Mouse (Mus musculus) embryonic fibroblast, embryonic 13.5 days (primary cell): Measurements from ENCODE around the gene Pik3r4. TPM values are rescaled to one million over a fixed set of nuclear protein-coding genes. Genes with fewer than 3 reads are reported as not detected.

Experiments used
- H3K27ac ChIP-seq: 2 replicates; pipeline ENCODE4 v1.5.1; 2012; ENCODE audit warnings: low read length, control low read depth, inconsistent platforms; ENCODE audit not compliant: insufficient read depth
- H3K4me1 ChIP-seq: 2 replicates; pipeline ENCODE4 v1.6.1; 2011; ENCODE audit warnings: low read length; ENCODE audit not compliant: control insufficient read depth, insufficient read depth
- H3K4me3 ChIP-seq: 2 replicates; pipeline ENCODE4 v1.5.1; 2011; ENCODE audit warnings: mild to moderate bottlenecking, control low read depth, low read length; ENCODE audit not compliant: insufficient read depth
- CTCF ChIP-seq: IDR thresholded peaks from 2 replicates; pipeline ENCODE4 v1.5.1; 2011; ENCODE audit warnings: mild to moderate bottlenecking, control low read depth, low read length, moderate library complexity, borderline replicate concordance; ENCODE audit not compliant: insufficient read depth
- POLR2A ChIP-seq: IDR thresholded peaks from 2 replicates; pipeline ENCODE4 v1.6.1; 2011; ENCODE audit warnings: low read depth, mild to moderate bottlenecking, control low read depth, low read length, moderate library complexity
- polyA plus RNA-seq: library from polyadenylated mRNA; stranded (reverse); fragments of >200 nt; gene quantifications from 2 replicates; pipeline ENCODE4 v1.2.4, GENCODE M21; 2011; ENCODE audit warnings: low read depth; ENCODE audit not compliant: missing spikeins, insufficient read length

Pik3r4 gene
- polyA plus RNA-seq, 1 experiment: 23.8 TPM

DNA sequence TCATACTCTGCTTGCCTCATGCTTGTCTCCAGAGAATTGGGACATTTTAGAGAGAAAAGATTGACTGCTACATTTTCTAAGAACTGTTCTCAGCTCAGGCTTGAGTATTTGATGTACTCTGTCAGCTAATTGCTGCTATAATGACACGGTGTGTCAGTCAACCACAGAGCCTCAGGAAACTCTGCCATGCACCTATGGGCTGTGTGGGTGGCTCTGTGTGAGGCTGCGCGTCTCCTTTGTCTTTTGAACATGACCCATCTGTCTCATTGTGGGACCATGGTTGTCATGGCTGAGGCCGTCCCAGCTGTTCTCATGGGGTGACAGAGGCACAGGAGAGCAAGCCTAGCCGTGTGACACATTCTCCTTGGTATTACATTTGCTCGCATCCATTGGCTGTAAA lies 17.1 kb downstream of the Pik3r4 start:
- no peak overlapping the region for H3K27ac ChIP-seq
- no peak overlapping the region for H3K4me3 ChIP-seq
- TF ChIP-seq CTCF (no peak), POLR2A (no peak)
- no peaks in the 10 kb centered on the region for H3K4me1 ChIP-seq

- H3K4me1 ChIP-seq: no peaks in the 10 kb centered on the region
- no peak overlapping the region for H3K4me3 ChIP-seq
- H3K27ac ChIP-seq: no peak overlapping the region
- TF ChIP-seq POLR2A (no peak), CTCF (no peak)
These were observed 22.5 kb downstream of the Pik3r4 start for GRCm38 (mm10) chr9:105665269-105665668.

DNA sequence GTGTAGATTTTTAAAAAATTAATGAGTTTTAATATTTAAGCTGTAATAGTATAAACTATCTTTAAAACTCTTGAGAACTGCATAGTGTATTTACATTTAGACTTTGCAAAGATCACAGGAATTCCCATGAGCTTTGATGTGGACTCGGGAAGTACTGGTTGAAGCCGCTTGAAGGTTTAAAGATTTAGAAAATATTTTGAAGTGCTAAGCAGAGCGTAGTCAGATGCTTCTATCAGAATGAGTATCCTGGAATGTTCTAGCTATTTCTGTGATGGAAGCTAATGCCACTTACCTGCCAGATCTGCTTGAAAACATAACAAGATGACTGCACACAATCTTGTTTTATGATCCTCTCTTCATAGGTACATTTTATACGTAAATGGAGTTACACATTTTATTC lies 28.1 kb downstream of the Pik3r4 start:
- TF ChIP-seq POLR2A (no peak), CTCF (no peak)

DNA sequence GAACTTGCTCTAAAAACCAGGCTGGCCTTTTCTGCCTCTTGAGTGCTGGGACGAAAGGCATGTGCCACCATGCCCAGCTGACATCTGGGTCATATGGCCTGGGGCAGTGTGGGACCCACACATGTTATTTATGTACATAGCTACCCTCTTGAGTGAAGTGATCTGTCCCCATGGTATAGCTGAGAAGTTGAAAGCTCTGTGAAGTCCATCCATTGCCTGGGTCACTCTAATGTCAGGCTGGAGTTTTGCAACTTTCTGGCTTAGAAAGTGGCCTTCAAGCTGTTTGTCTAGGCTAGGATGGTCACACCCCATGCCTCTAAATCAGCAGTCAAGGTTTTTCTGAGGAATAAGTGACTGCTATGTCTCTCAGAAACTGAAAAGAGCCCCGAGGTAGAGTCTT lies 29.3 kb downstream of the Pik3r4 start:
- Histone ChIP-seq H3K4me3 (no peak overlapping the region), H3K4me1 (no peaks in the 10 kb centered on the region), H3K27ac (no peak overlapping the region)
- TF ChIP-seq POLR2A: no peak
- TF ChIP-seq CTCF: no peak

More for the DNA sequence above, 28.1 kb downstream of the Pik3r4 start:
- no peak overlapping the region for H3K4me3 ChIP-seq
- no peak overlapping the region for H3K27ac ChIP-seq
- no peaks in the 10 kb centered on the region for H3K4me1 ChIP-seq

GRCm38 (mm10) chr9:105675941-105676340 lies 33.2 kb downstream of the Pik3r4 start:
- Histone ChIP-seq H3K4me1 (no peaks in the 10 kb centered on the region), H3K27ac (no peak overlapping the region), H3K4me3 (no peak overlapping the region)
- TF ChIP-seq POLR2A: no peak

DNA sequence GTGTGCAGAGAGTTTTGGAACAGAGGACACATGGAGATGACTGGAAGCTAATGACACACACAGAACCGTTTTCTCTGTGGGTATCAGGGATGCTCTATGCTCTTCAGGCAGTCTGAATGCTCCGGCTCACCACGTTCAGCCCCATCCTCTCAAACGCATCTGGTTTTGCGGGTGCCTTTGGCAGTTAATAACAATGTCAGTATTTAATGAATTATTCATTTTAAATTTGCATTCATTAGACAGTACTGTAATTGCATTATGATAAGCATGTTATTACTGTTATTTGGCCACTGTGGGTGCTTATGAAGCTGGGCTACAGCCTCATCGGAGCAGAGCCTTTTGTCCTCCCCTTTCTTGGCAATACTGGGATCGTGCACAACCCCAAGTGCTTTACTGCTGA lies 38.6 kb downstream of the Pik3r4 start:
- TF ChIP-seq POLR2A (no peak), CTCF (no peak)
- no peaks in the 10 kb centered on the region for H3K4me1 ChIP-seq
- H3K4me3 ChIP-seq: no peak overlapping the region
- H3K27ac ChIP-seq: no peak overlapping the region

- H3K4me3 ChIP-seq: no peak overlapping the region
- no peak for TF ChIP-seq CTCF
- no peak for TF ChIP-seq POLR2A
- no peaks in the 10 kb centered on the region for H3K4me1 ChIP-seq
- no peak overlapping the region for H3K27ac ChIP-seq
These were observed 41.9 kb downstream of the Pik3r4 start for GRCm38 (mm10) chr9:105684549-105685165.

GRCm38 (mm10) chr9:105689485-105689884 lies 46.7 kb downstream of the Pik3r4 start:
- Histone ChIP-seq H3K27ac (no peak overlapping the region), H3K4me1 (no peaks in the 10 kb centered on the region), H3K4me3 (no peak overlapping the region)
- TF ChIP-seq CTCF: no peak
- no peak for TF ChIP-seq POLR2A

DNA sequence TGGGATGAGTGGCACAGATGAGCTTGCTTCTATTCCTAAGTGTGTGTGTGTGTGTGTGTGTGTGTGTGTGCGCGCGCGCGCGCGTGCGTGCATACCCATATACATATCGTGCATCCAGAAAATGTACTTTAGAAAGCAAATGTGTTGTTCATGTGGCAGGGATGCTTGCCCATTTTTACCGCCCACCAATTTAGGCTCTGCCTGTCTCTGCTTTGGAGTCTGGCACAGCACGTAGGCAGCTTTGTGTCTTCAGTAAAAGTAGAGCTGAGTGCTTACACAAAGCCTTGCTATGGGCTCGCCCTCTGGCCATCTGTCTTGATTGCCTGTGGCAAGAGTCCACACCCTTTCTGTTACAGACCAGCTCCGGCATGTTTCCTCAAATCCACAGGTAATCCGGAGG lies 49.7 kb downstream of the Pik3r4 start:
- TF ChIP-seq POLR2A (no peak), CTCF (no peak)
- peaks cover 4% of the 10 kb centered on the region for H3K4me1 ChIP-seq
- H3K4me3 ChIP-seq: no peak overlapping the region
- H3K27ac ChIP-seq: no peak overlapping the region

- Histone ChIP-seq H3K27ac (no peak overlapping the region), H3K4me1 (peaks cover 7% of the 10 kb centered on the region), H3K4me3 (no peak overlapping the region)
- TF ChIP-seq CTCF (no peak), POLR2A (no peak)
These were observed 50.3 kb downstream of the Pik3r4 start for GRCm38 (mm10) chr9:105693056-105693455.

- TF ChIP-seq CTCF (peak; percentile 59), POLR2A (no peak)
- Histone ChIP-seq H3K4me3 (no peak overlapping the region), H3K27ac (no peak overlapping the region), H3K4me1 (peaks cover 7% of the 10 kb centered on the region)
These were observed 51.1 kb downstream of the Pik3r4 start for GRCm38 (mm10) chr9:105693854-105694253.
